Mouse (Mus musculus) limb, embryonic 11.5 days (tissue): ENCODE measurements around the gene Tnc. TPM values are rescaled to one million over a fixed set of nuclear protein-coding genes. Genes with fewer than 3 reads are reported as not detected.
A peak's percentile ranks its signal among the peaks of the same experiment; 100 is the strongest.
"Not testable (repeated sequence)": the region's sequence is repeated elsewhere in the genome, so short reads cannot be mapped to it uniquely, and the experiment has no call there.

Experiments used
- ATAC-seq: fragments of 200-750 bp; cut with Nextera tagmentation; 2 replicates; pipeline ENCODE4 v1.8.0; 2017; ENCODE audit warnings: low read depth; ENCODE audit not compliant: insufficient number of reproducible peaks, low FRiP score, low TSS enrichment
- DNase-seq: peaks from one replicate; pipeline ENCODE4 v3.0.0-alpha.2; 2015; ENCODE audit warnings: low spot score
- H3K27ac ChIP-seq: fragments of 300-500 bp; sonication (generic); replicated peaks from 2 replicates; pipeline ENCODE4 v1.5.1; 2014; ENCODE audit warnings: low read depth, mild to moderate bottlenecking, low read length
- H3K27me3 ChIP-seq: fragments of 300-500 bp; sonication (generic); 2 replicates; pipeline ENCODE4 v1.6.1; 2014; ENCODE audit warnings: mild to moderate bottlenecking, low read length, mixed read lengths; ENCODE audit not compliant: control insufficient read depth, insufficient read depth
- H3K36me3 ChIP-seq: fragments of 300-500 bp; sonication (generic); 2 replicates; pipeline ENCODE4 v1.6.1; 2014; ENCODE audit warnings: mild to moderate bottlenecking, low read length, moderate library complexity, mixed read lengths; ENCODE audit not compliant: control insufficient read depth, insufficient read depth
- H3K4me1 ChIP-seq: fragments of 300-500 bp; sonication (generic); 2 replicates; pipeline ENCODE4 v1.6.1; 2014; ENCODE audit warnings: low read length, mixed read lengths; ENCODE audit not compliant: control insufficient read depth, insufficient read depth
- H3K4me2 ChIP-seq: fragments of 300-500 bp; sonication (generic); 2 replicates; pipeline ENCODE4 v1.6.1; 2014; ENCODE audit warnings: low read depth, mild to moderate bottlenecking, moderate library complexity; ENCODE audit not compliant: severe bottlenecking
- H3K4me3 ChIP-seq: fragments of 300-500 bp; sonication (generic); 2 replicates; pipeline ENCODE4 v1.5.1; 2014; ENCODE audit warnings: low read depth, low read length
- H3K9ac ChIP-seq: fragments of 300-500 bp; sonication (generic); 2 replicates; pipeline ENCODE4 v1.6.1; 2014; ENCODE audit warnings: mild to moderate bottlenecking, low read length
- H3K9me3 ChIP-seq: fragments of 300-500 bp; sonication (generic); 2 replicates; pipeline ENCODE4 v1.6.1; 2016; ENCODE audit warnings: low read length; ENCODE audit not compliant: control insufficient read depth
- WGBS: fragments of 180-500 bp; shearing (Covaris S2); extraction: QIAGEN DNeasy Blood & Tissue Kit; methylation state at CpG from one replicate; pipeline ENCODE4 v1.1.7; 2014; 5-methylcytosine and 5-hydroxymethylcytosine counted together
- polyA plus RNA-seq: library from polyadenylated mRNA; unstranded; fragments of >200 nt; fragmentation: Nextera tagmentation; extraction: Ambion mirVana; gene quantifications from 2 replicates; pipeline ENCODE4 v1.2.1, GENCODE M21; 2014

The Tnc gene
- polyA plus RNA-seq, 1 experiment from 2014 or later: 10.8 TPM

DNA sequence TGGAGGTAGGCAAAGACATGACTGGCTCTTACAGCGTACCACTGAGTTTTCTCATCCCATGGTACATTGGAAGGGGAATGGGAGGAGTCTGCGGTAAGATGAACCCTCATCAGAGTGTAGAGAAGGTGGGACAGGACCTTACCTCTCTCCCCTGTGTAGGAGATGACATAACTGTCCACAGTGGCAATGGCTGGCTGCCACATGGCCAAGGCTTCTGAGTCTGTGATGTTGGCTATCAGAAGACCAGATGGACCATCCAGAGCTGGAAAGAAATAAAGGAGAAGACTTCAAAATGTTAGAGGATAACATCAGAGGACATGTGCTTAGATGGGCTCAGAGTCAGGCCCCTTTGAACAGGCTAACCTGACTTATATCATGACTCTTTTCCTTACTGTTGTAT lies 74.3 kb downstream of the Tnc start:
- H3K4me3 ChIP-seq: no peak overlapping the region
- no peak for ATAC-seq
- H3K4me1 ChIP-seq: no peaks in the 10 kb centered on the region
- 87% methylated on average over 2 of the region's 2 CpGs for WGBS
- no peaks in the 10 kb centered on the region for H3K27me3 ChIP-seq
- no peak overlapping the region for H3K4me2 ChIP-seq
- no peak overlapping the region for H3K9ac ChIP-seq
- no peak for DNase-seq
- no peaks in the 10 kb centered on the region for H3K9me3 ChIP-seq
- H3K27ac ChIP-seq: no peak overlapping the region
- no peaks in the 10 kb centered on the region for H3K36me3 ChIP-seq

DNA sequence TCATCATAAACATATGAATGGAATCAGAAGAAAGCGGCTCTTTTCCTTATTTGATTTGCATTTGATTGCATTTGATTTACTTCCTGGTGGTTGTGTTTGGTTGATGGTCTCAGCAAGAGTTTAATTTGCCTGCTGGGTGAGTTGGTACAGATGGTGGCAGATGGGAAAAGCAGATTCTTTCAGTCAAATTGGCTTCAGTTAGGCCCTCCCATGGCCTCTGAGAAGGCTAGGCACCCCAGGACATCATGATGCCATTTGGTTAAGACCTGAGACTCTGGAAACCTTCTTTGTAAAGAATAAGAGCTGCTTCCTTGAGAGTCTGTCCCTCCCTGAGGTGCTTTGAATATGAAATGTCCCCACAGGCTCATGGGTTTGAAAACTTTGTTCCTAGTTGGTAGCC lies 75.1 kb downstream of the Tnc start:
- Histone ChIP-seq H3K4me1 (no peaks in the 10 kb centered on the region), H3K9me3 (no peaks in the 10 kb centered on the region), H3K4me2 (no peak overlapping the region), H3K36me3 (no peaks in the 10 kb centered on the region), H3K27me3 (no peaks in the 10 kb centered on the region), H3K27ac (no peak overlapping the region), H3K9ac (no peak overlapping the region), H3K4me3 (no peak overlapping the region)
- ATAC-seq (no peak), DNase-seq (no peak)
- WGBS: 82% methylated on average over 1 of the region's 1 CpGs

DNA sequence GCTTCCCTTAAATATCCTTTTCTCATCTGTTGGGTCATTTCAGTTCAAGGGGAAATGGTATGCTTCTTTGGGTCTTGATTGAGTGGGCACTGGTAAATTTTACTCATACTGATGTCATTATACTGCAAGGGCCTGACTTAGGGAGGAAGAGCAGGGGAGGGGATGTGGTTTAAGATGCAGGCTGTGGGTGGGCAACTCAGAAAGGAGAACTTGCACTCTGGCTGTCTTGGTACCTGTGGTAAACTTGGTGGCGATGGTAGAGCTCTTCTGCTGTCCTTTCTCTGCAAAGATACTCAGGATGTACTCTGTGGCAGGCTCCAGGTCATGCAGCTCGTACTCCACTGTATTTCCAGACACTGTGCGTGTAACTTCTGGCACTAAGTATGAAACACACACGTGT lies 75.9 kb downstream of the Tnc start:
- H3K27me3 ChIP-seq: no peaks in the 10 kb centered on the region
- no peak overlapping the region for H3K9ac ChIP-seq
- no peak overlapping the region for H3K4me3 ChIP-seq
- no peaks in the 10 kb centered on the region for H3K4me1 ChIP-seq
- no peaks in the 10 kb centered on the region for H3K36me3 ChIP-seq
- ATAC-seq: no peak
- WGBS: 82% methylated on average over 4 of the region's 4 CpGs
- H3K27ac ChIP-seq: no peak overlapping the region
- H3K4me2 ChIP-seq: no peak overlapping the region
- no peak for DNase-seq
- H3K9me3 ChIP-seq: no peaks in the 10 kb centered on the region

DNA sequence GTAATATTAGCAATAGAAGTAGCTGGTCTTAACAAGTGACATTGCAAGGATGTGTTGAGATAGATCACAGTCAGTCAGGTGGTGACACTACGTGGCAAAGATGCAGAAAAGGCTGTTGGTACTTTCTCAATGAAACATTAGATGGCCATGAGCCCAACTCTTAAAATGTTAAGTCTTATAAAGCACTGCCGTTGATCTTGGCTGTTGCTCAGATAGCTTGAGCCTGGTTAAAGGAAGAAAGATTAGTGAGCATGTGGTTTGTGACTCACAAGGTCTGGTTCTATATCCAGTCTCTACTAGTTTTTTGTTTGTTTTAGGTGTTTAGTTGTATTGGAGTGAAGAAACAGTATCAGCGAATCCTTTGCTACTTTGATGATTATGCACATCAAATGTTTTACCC lies 76.9 kb downstream of the Tnc start:
- H3K4me3 ChIP-seq: no peak overlapping the region
- no peaks in the 10 kb centered on the region for H3K27me3 ChIP-seq
- no peaks in the 10 kb centered on the region for H3K36me3 ChIP-seq
- ATAC-seq (no peak), DNase-seq (no peak)
- no peaks in the 10 kb centered on the region for H3K9me3 ChIP-seq
- no peak overlapping the region for H3K4me2 ChIP-seq
- H3K27ac ChIP-seq: no peak overlapping the region
- H3K4me1 ChIP-seq: no peaks in the 10 kb centered on the region
- WGBS: 85% methylated on average over 3 of the region's 3 CpGs
- H3K9ac ChIP-seq: no peak overlapping the region

DNA sequence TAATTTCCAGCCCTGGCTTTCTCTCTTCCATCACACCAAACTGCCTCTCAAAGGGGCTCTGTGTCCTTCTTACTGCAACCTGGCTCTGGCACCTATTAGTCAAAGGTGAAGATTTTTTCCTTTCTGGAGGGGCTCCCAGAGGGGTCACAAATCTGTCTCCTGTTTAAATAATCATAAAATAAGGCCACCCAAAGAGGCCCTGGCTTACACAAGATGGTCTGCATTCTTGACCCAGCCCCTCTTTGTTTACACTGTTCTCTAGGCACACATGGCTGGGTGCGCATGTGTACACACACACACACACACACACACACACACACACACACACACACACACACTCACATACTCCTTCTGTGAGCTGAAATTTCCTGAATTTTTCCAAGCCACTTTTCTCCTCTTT lies 83.4 kb downstream of the Tnc start:
- no peak overlapping the region for H3K4me3 ChIP-seq
- H3K9ac ChIP-seq: no peak overlapping the region
- no peaks in the 10 kb centered on the region for H3K9me3 ChIP-seq
- H3K4me2 ChIP-seq: no peak overlapping the region
- ATAC-seq (peak; percentile 83), DNase-seq (peak; percentile 43)
- H3K27ac ChIP-seq: no peak overlapping the region
- WGBS: 62% methylated on average over 1 of the region's 1 CpGs
- no peaks in the 10 kb centered on the region for H3K27me3 ChIP-seq
- no peaks in the 10 kb centered on the region for H3K4me1 ChIP-seq
- no peaks in the 10 kb centered on the region for H3K36me3 ChIP-seq

DNA sequence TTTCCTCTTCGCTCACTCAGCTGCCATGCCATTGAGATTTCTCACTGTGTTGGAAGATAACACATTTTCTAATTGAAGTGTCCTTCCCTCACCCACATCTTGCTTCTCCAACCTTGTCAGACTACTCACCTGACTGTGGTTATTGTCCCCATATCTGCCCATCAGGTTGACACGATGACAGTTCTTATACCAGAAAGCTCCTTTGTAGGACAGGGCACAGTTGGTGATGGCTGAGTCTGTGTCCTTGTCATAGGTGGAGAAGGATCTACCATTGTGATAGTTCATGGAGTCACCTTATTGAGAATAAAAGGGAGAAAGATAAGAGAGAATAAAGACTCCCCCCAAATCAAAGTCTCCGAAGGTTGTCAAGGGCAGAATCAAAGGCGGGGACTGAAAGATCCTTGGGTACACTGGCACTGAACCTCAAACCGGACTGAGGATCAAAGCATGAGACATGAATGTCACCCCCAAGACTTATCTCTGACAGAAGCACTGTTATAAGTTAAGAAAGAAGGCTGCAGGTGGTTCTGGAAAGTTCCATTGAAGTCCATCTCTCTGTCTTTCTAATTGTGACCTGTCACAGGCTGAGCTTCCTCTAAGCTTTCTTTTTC lies 84.9 kb downstream of the Tnc start:
- Histone ChIP-seq H3K9ac (no peak overlapping the region), H3K36me3 (no peaks in the 10 kb centered on the region), H3K27ac (no peak overlapping the region), H3K4me3 (no peak overlapping the region), H3K27me3 (no peaks in the 10 kb centered on the region), H3K9me3 (no peaks in the 10 kb centered on the region), H3K4me1 (no peaks in the 10 kb centered on the region), H3K4me2 (no peak overlapping the region)
- whole genome bisulfite sequencing: 90% methylated on average over 5 of the region's 5 CpGs
- ATAC-seq (no peak), DNase-seq (no peak)

DNA sequence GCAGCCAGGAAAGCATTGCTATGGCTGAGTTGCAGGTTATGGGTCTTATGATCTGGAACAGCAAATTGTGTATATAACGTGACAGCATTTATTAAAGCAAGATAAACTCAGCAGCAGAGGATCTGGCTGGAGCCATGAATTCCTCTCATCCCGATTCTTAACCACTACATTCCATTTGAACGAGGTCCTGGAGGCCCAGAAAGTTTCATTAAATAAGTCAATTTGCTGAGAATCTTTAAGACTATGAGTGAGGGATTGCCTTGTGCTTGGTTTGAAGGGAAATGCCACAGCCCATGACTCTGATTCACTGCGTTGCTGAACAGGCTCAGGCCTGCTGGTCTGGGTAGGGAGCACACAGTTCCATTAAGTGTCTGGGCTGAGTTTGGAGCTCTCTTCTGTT lies 88.2 kb downstream of the Tnc start:
- H3K36me3 ChIP-seq: no peaks in the 10 kb centered on the region
- no peaks in the 10 kb centered on the region for H3K9me3 ChIP-seq
- H3K27me3 ChIP-seq: no peaks in the 10 kb centered on the region
- DNase-seq: no peak
- no peaks in the 10 kb centered on the region for H3K4me1 ChIP-seq
- 88% methylated on average over 4 of the region's 4 CpGs for WGBS
- no peak for ATAC-seq
- no peak overlapping the region for H3K4me3 ChIP-seq
- no peak overlapping the region for H3K27ac ChIP-seq
- no peak overlapping the region for H3K4me2 ChIP-seq
- H3K9ac ChIP-seq: no peak overlapping the region

DNA sequence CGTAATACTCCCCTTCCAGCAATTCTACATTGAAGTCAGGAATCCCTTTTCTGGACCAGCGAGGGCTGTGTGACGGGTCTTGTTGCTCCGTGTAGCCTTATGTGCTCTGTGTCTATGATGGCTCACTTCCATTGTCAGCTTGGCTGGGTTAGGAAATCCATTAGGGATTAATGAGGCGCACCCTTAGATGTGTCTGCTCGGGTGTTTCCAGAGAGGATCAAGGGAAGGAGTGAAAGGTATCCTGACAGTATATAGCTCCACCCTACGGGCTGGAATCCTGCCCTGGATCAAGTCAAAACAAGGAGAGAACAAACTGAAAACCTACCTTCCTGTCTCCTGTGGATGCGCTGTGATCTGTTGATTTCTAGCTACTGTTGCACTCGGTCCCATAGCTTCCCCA lies 96.8 kb downstream of the Tnc start:
- Histone ChIP-seq H3K4me1 (no peaks in the 10 kb centered on the region), H3K4me2 (no peak overlapping the region), H3K4me3 (no peak overlapping the region), H3K36me3 (no peaks in the 10 kb centered on the region), H3K9me3 (no peaks in the 10 kb centered on the region), H3K27ac (no peak overlapping the region), H3K27me3 (no peaks in the 10 kb centered on the region), H3K9ac (no peak overlapping the region)
- WGBS: 88% methylated on average over 9 of the region's 9 CpGs
- no peak for DNase-seq
- no peak for ATAC-seq

DNA sequence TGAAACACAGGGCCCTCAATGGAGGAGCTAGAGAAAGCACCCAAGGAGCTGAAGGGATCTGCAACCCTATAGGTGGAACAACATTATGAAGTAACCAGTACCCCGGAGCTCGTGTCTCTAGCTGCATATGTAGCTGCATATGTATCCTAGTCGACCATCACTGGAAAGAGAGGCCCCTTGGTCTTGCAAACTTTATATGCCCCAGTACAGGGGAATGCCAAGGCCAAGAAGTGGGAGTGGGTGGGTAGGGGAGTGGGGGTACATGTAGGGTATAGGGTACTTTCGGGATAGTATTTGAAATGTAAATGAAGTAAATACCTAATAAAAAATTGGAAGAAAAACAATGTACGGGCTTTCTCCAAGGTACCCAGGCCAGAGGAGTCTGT lies 98.1 kb downstream of the Tnc start:
- not testable (repeated sequence) for H3K36me3 ChIP-seq, H3K9me3 ChIP-seq, H3K27ac ChIP-seq, H3K27me3 ChIP-seq, H3K4me2 ChIP-seq, DNase-seq, H3K9ac ChIP-seq, ATAC-seq, H3K4me1 ChIP-seq, H3K4me3 ChIP-seq
- WGBS: 86% methylated on average over 5 of the region's 5 CpGs
